Mouse (Mus musculus) liver, embryonic 16.5 days (tissue): ENCODE results near the gene Gtf2a2. TPM values are rescaled to one million over a fixed set of nuclear protein-coding genes. Genes with fewer than 3 reads are reported as not detected.

Experiments
- ATAC-seq: fragments of 200-750 bp; cut with Nextera tagmentation; 2 replicates; pipeline ENCODE4 v1.8.0; 2017; ENCODE audit warnings: low read depth, mild to moderate bottlenecking, moderate number of reproducible peaks, moderate library complexity
- H3K27ac ChIP-seq: fragments of 300-500 bp; sonication (generic); 2 replicates; pipeline ENCODE4 v1.5.1; 2014; ENCODE audit warnings: mild to moderate bottlenecking, low read length
- H3K27me3 ChIP-seq: fragments of 300-500 bp; sonication (generic); 2 replicates; pipeline ENCODE4 v1.6.1; 2014; ENCODE audit warnings: low read depth, low read length, mixed read lengths; ENCODE audit not compliant: control insufficient read depth, insufficient read depth
- H3K36me3 ChIP-seq: fragments of 300-500 bp; sonication (generic); 2 replicates; pipeline ENCODE4 v1.6.1; 2014; ENCODE audit warnings: mild to moderate bottlenecking; ENCODE audit not compliant: control insufficient read depth, insufficient read depth
- H3K4me1 ChIP-seq: fragments of 300-500 bp; sonication (generic); 2 replicates; pipeline ENCODE4 v1.6.1; 2014; ENCODE audit warnings: low read depth, low read length, mixed read lengths; ENCODE audit not compliant: control insufficient read depth
- H3K4me2 ChIP-seq: fragments of 300-500 bp; sonication (generic); 2 replicates; pipeline ENCODE4 v1.6.1; 2014; ENCODE audit warnings: low read depth, low read length, mixed read lengths
- H3K4me3 ChIP-seq: fragments of 300-500 bp; sonication (generic); 2 replicates; pipeline ENCODE4 v1.5.1; 2014; ENCODE audit warnings: low read depth, mild to moderate bottlenecking, low read length
- H3K9ac ChIP-seq: fragments of 300-500 bp; sonication (generic); 2 replicates; pipeline ENCODE4 v1.6.1; 2014; ENCODE audit warnings: low read depth, low read length
- H3K9me3 ChIP-seq: fragments of 300-500 bp; sonication (generic); replicated peaks from 2 replicates; pipeline ENCODE4 v1.6.1; 2016; ENCODE audit warnings: low read length; ENCODE audit not compliant: control insufficient read depth
- WGBS: fragments of 180-500 bp; shearing (Covaris S2); extraction: QIAGEN DNeasy Blood & Tissue Kit; methylation state at CpG from one replicate; pipeline ENCODE4 v1.1.7; 2014; ENCODE audit not compliant: insufficient replicate concordance; 5-methylcytosine and 5-hydroxymethylcytosine counted together
- polyA plus RNA-seq: library from polyadenylated mRNA; unstranded; fragments of >200 nt; fragmentation: Nextera tagmentation; extraction: Ambion mirVana; gene quantifications from 2 replicates; pipeline ENCODE4 v1.2.1, GENCODE M21; 2015

Gene Gtf2a2
- polyA plus RNA-seq, 1 experiment from 2014 or later, result 106 TPM

DNA sequence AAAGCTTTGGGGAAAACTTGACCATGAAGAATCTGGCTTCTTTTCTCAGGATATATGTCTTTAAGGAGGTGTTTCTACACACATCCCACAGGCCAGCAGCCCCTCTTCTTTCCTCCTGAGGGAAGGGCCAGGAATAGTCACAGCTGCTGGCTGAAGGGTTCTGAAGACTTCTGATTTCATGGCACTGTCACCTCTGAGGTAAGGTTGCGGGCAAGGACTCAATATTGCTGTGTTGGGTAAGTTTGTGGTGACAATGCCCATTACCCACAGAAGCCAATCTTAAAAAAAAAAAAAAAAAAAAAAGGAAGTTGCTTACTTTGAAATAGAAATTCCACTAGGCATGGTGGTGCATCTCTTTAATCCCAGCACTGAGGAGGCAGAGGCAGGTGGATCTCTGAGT lies 19.8 kb downstream of the Gtf2a2 start:
- ATAC-seq, result no peak
- no peak overlapping the region for H3K27ac ChIP-seq
- no peak overlapping the region for H3K9ac ChIP-seq
- H3K4me1 ChIP-seq, result no peaks in the 10 kb centered on the region
- no peaks in the 10 kb centered on the region for H3K9me3 ChIP-seq
- no peaks in the 10 kb centered on the region for H3K36me3 ChIP-seq
- no peak overlapping the region for H3K4me3 ChIP-seq
- whole genome bisulfite sequencing, result 53% methylated on average over 1 of the region's 1 CpGs
- peaks cover 2% of the 10 kb centered on the region; the same call in 1 of the 2 replicates for H3K27me3 ChIP-seq
- no peak overlapping the region for H3K4me2 ChIP-seq

DNA sequence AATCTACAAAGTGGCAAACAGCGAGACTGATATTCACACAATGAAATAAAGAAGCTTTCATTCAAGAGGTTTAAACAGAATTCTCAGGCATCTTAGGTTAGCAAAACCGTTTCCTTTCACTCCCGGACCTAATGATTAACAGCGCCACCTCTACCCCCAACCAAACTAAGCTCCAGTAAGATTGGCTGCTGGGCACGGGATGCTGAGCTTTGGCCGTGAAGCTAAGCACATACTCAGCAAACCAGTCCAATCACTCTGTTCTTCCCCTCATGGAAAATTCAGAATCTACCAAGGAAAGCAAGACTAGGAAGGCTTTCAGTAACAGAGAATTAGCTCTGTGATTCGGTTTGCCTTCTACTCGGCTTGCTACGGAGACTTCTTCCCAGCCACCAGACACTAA lies 20.7 kb downstream of the Gtf2a2 start:
- no peak for ATAC-seq
- Histone ChIP-seq H3K4me3 (no peak overlapping the region), H3K27ac (no peak overlapping the region), H3K36me3 (no peaks in the 10 kb centered on the region), H3K4me1 (no peaks in the 10 kb centered on the region), H3K9ac (no peak overlapping the region), H3K27me3 (peaks cover 2% of the 10 kb centered on the region; the same call in 1 of the 2 replicates), H3K9me3 (no peaks in the 10 kb centered on the region), H3K4me2 (no peak overlapping the region)
- WGBS, result 60% methylated on average over 9 of the region's 9 CpGs

GRCm38 (mm10) chr9:70034702-70035101 lies 22.4 kb downstream of the Gtf2a2 start:
- Histone ChIP-seq H3K9ac (no peak overlapping the region), H3K36me3 (no peaks in the 10 kb centered on the region), H3K4me2 (no peak overlapping the region), H3K4me1 (no peaks in the 10 kb centered on the region), H3K4me3 (no peak overlapping the region), H3K27me3 (peaks cover 2% of the 10 kb centered on the region; the same call in 1 of the 2 replicates), H3K27ac (no peak overlapping the region), H3K9me3 (no peaks in the 10 kb centered on the region; the same call in 1 of the 2 replicates)
- no peak for ATAC-seq
- 49% methylated on average over 7 of the region's 7 CpGs for WGBS

DNA sequence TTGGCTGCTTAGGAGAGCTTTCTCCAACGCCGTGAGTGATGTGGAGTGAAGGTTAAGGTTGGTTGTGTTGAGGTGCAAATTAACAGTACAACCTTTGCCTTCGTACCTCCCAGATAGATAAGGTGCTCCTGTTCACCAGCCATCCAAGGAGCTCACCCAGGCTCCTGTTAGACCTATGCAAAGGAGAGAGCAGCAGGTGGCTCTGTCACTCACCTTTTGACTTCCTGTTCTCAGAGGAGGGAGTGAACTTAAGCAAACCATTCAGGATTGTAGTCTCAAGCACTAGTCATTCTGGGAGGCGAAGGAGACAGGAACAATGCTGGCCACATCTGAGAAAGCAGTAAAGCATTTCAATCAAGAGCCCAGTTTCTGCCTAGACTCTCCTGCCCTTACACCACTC lies 24.3 kb downstream of the Gtf2a2 start:
- Histone ChIP-seq H3K9me3 (no peaks in the 10 kb centered on the region; the same call in 1 of the 2 replicates), H3K4me2 (no peak overlapping the region), H3K27me3 (peaks cover 2% of the 10 kb centered on the region; the same call in 1 of the 2 replicates), H3K4me1 (no peaks in the 10 kb centered on the region), H3K36me3 (no peaks in the 10 kb centered on the region), H3K4me3 (no peak overlapping the region), H3K27ac (no peak overlapping the region), H3K9ac (no peak overlapping the region)
- WGBS, result 60% methylated on average over 4 of the region's 4 CpGs
- no peak for ATAC-seq

- 62% methylated on average over 7 of the region's 7 CpGs for WGBS
- ATAC-seq, result no peak
Measured at GRCm38 (mm10) chr9:70037988-70038387, 25.6 kb downstream of the Gtf2a2 start, which contains the start of gene Gcnt3. Gene Gcnt3, minus strand, starts transcription at chr9:70038088.

DNA sequence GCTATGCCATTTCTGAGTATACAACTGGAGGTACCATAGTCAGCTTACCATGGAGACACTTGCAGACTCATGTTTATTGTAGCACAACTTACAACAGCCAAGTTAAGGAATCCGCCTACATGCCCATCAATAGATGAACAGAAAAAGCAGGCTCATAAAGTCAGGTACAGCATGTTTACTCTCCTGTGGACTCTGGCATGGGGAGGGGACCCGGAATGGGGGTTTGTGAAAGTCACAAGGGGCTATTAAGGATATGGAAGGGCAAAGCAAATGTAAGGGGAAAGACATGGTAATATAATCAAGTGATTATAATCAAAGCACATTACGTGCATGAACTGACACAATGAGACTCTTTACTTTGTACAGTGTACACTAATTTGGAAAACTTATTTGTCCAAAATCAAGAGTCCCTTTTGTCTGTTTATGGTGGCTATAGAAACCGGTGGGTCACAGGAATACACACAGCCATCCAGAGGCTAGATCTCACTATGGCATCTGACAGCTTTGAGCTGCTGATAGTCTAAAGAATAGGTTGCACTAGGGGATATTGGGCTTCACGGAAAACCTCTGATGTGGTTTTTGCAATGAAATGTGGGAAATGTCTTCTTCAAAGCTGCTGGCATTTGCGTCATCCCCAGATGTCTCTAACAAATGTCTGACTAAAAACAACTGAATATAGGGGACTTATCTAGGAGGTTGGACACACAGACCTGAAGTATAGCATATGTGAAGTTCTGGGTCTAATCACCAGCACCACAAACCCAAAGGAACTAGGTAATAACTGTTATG lies 27.4 kb downstream of the Gtf2a2 start:
- no peak overlapping the region for H3K9ac ChIP-seq
- H3K36me3 ChIP-seq, result no peaks in the 10 kb centered on the region
- no peak overlapping the region for H3K4me2 ChIP-seq
- peaks cover 9% of the 10 kb centered on the region for H3K4me1 ChIP-seq
- ATAC-seq, result no peak
- H3K9me3 ChIP-seq, result no peaks in the 10 kb centered on the region; the same call in 1 of the 2 replicates
- H3K4me3 ChIP-seq, result no peak overlapping the region
- 62% methylated on average over 6 of the region's 6 CpGs for WGBS
- no peak overlapping the region for H3K27ac ChIP-seq
- no peaks in the 10 kb centered on the region for H3K27me3 ChIP-seq

More at GRCm38 (mm10) chr9:70037988-70038387, 25.6 kb downstream of the Gtf2a2 start, which contains the start of gene Gcnt3:
- Histone ChIP-seq H3K4me1 (peaks cover 1% of the 10 kb centered on the region; the same call in 1 of the 2 replicates), H3K27me3 (peaks cover 2% of the 10 kb centered on the region; the same call in 1 of the 2 replicates), H3K9ac (no peak within 1 kb of the TSS), H3K27ac (no peak within 1 kb of the TSS), H3K36me3 (no peaks in the 10 kb centered on the region), H3K4me3 (no peak within 1 kb of the TSS), H3K4me2 (no peak within 1 kb of the TSS), H3K9me3 (no peaks in the 10 kb centered on the region; the same call in 1 of the 2 replicates)

- H3K27ac ChIP-seq, result no peak overlapping the region
- H3K9ac ChIP-seq, result no peak overlapping the region
- H3K4me3 ChIP-seq, result no peak overlapping the region
- no peaks in the 10 kb centered on the region; the same call in 1 of the 2 replicates for H3K9me3 ChIP-seq
- no peaks in the 10 kb centered on the region for H3K36me3 ChIP-seq
- H3K4me1 ChIP-seq, result peaks cover 14% of the 10 kb centered on the region
- no peak for ATAC-seq
- H3K27me3 ChIP-seq, result no peaks in the 10 kb centered on the region
- no peak overlapping the region for H3K4me2 ChIP-seq
- WGBS, result 72% methylated on average over 11 of the region's 11 CpGs
Measured at GRCm38 (mm10) chr9:70040570-70040969, 28.2 kb downstream of the Gtf2a2 start.

GRCm38 (mm10) chr9:70042137-70042536 lies 29.8 kb downstream of the Gtf2a2 start:
- Histone ChIP-seq H3K9me3 (no peaks in the 10 kb centered on the region; the same call in 1 of the 2 replicates), H3K4me2 (no peak overlapping the region), H3K4me1 (peaks cover 26% of the 10 kb centered on the region), H3K27me3 (no peaks in the 10 kb centered on the region), H3K4me3 (no peak overlapping the region), H3K27ac (no peak overlapping the region), H3K9ac (no peak overlapping the region), H3K36me3 (no peaks in the 10 kb centered on the region)
- 70% methylated on average over 4 of the region's 4 CpGs for WGBS
- ATAC-seq, result no peak

GRCm38 (mm10) chr9:70042935-70043334 lies 30.6 kb downstream of the Gtf2a2 start:
- H3K27ac ChIP-seq, result no peak overlapping the region
- no peaks in the 10 kb centered on the region for H3K36me3 ChIP-seq
- no peak overlapping the region for H3K4me3 ChIP-seq
- no peak overlapping the region for H3K9ac ChIP-seq
- WGBS, result 79% methylated on average over 1 of the region's 1 CpGs
- peaks cover 26% of the 10 kb centered on the region for H3K4me1 ChIP-seq
- H3K4me2 ChIP-seq, result no peak overlapping the region
- peak; percentile 44; the same call in 1 of the 2 replicates for ATAC-seq
- H3K9me3 ChIP-seq, result no peaks in the 10 kb centered on the region; the same call in 1 of the 2 replicates
- no peaks in the 10 kb centered on the region for H3K27me3 ChIP-seq
